Mouse (Mus musculus): ENCODE data around the gene Slc16a8.
"Not testable (repeated sequence)": the region's sequence is repeated elsewhere in the genome, so short reads cannot be mapped to it uniquely, and the experiment has no call there.

The Slc16a8 gene

GRCm38 (mm10) chr15:79262375-79262774 lies 7.8 kb upstream of the Slc16a8 start:
- DNase-seq = peak; percentile 76

DNA sequence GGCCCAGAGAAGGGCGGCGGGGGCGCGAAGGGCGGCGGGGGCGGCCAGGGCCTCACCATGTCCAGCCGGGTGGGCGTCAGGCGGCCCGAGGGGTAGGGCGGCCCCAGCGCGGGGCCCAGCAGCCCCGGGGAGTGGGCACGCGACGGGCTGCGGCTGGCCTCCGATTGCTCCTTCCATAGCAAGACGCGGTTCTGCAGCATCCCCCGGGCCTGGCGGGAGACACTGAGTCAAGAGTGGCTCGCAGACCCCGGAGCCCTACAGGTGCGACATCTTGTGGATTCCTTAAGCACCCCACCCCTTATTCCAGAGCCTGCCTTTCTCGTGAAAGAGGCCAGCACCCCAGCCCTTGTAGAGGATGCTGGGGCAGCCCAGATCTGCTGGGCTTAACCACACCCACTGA lies 7.2 kb upstream of the Slc16a8 start:
- no peak for DNase-seq

- DNase-seq = peak; percentile 76
Observed at GRCm38 (mm10) chr15:79261095-79261725, 6.6 kb upstream of the Slc16a8 start.

DNA sequence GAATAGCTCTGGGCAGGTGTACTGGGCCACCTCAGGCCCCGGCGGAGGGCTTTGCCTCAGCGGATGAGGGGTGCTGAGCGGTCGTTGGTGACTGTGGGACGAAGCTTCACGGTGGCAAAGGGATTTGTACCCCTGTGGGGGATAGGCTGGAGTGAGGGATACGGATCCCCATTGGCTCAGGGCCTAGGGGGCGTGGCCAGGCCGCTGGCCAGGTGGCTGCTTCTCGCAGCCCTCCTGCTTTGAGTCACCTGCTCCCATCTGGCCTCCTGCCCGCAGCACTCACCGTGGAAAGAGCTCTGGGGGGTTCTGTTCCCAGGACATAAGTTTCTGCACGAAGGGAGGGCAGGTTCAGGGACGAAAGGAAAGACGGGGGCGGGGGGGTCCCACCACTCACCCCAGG lies 4.0 kb upstream of the Slc16a8 start:
- DNase-seq = no peak

GRCm38 (mm10) chr15:79252580-79252979 lies 2.0 kb downstream of the Slc16a8 start:
- no peak for DNase-seq

GRCm38 (mm10) chr15:79251781-79252491 lies 2.6 kb downstream of the Slc16a8 start:
- peak; percentile 50 for DNase-seq

GRCm38 (mm10) chr15:79251168-79251567 lies 3.4 kb downstream of the Slc16a8 start:
- DNase-seq = no peak

GRCm38 (mm10) chr15:79250236-79250635 lies 4.3 kb downstream of the Slc16a8 start:
- no peak for DNase-seq

GRCm38 (mm10) chr15:79245321-79245720 lies 9.2 kb downstream of the Slc16a8 start:
- no peak for DNase-seq

GRCm38 (mm10) chr15:79244071-79244893 lies 10.3 kb downstream of the Slc16a8 start:
- DNase-seq = no peak

DNA sequence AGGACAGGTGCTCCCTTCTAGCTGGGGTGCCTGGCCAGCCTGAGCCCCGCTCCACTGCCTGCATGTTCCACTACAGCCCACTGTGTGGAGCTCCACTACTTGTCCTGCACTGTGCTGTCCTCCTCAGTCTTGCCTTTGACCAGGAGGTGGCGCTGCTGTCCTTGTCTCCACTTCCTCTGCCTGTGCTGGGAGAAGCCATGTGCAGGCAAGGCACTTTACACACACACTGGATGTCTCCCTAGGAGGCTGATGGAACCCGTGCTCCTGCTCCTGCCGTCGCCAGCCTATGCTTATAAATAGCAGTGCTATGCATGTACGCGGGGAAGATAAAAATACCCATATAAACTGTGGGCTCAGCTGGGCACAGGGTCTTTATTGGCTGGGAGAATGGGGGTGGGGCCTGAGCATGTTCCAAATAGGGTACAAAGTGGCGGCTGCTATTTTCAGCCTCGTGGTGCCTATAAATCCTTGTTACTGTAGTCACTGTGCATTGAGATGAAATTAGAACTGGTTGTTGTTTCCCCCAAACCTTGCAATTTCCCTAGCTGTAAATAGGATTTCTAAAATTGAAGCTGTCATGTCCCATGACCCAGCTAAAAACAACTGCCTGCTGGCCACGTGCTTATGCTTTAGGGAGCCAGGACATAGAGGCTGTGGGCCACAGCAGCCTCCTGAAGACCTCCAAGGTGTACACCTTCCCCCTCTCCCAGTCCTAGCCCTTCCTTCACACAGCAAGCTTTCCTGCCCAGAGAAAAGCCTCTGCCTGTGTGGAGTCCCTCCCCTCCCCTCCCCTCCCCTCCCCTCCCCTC lies 11.1 kb downstream of the Slc16a8 start:
- peak; percentile 97 for DNase-seq

GRCm38 (mm10) chr15:79242574-79243233 lies 11.9 kb downstream of the Slc16a8 start:
- no peak for DNase-seq

DNA sequence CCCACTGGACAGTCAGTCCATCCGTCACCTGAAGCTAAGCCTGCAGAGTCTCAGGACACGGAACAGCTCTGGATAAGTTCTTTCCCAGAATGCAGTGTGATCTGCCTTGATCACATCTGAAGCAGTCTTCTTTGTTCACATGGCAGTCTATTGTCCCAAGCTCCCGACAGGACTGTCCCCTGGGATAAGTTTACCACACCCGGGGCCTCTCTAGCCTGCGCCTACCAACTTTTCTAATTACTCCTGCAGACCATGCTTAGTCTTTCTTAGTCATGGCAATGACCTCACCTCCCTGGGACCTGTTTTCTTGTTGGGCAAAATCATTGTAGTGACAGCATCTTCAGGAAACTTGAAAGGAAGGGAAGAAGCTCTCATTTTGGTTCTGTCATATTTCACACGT lies 16.5 kb downstream of the Slc16a8 start:
- no peak for DNase-seq

- no peak for DNase-seq
Observed at GRCm38 (mm10) chr15:79235268-79235667, 19.3 kb downstream of the Slc16a8 start.

DNA sequence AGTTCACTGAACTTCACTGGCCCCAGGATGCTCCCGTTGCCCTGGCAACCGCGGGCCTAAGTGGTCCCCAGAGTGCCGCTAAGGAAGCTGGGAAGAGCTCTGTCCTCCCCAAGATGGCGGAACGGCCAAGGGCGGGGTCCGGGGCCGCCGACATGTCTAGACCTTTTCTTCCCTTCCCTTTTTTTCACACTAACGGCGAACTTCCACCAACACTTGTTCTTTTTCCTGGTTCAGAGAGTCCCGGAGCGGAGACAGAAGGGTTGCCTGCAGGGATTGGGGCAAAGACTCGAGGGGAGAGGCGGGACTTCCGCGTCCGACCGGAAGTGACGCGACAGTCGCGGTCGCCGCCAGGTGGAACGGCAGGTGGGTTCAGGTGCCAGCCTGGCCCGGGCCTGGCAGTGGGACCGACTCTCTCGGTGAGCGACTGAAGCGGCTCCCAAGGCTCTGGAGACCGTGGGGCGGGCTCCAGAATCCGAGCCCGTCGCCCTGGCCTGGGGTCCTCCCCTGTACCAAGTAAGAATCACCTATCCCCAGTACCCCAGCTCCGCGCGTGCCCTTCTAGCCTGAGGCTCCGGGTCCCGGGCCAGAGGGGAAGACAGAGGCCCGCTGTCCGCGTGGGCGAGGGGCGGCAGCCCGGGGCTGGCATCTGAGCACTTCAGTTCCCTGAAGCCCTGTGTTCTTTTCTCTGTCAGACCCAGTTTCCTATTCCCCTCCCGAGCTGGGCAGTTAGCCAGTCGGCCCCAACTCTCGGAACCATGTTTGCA lies 25.3 kb downstream of the Slc16a8 start, which contains the start of the genes Pick1 and Gm49486:
Gene Pick1 (plus strand): TSS at position 116 of the 764 bp plus-strand sequence.
Gene Gm49486 (plus strand): TSS at position 334 of the 764 bp plus-strand sequence.
- DNase-seq = peak; percentile 93

GRCm38 (mm10) chr15:79225780-79226179 lies 28.8 kb downstream of the Slc16a8 start:
- DNase-seq = not testable (repeated sequence)

GRCm38 (mm10) chr15:79224685-79225084 lies 29.9 kb downstream of the Slc16a8 start:
- peak; percentile 94 for DNase-seq

- peak; percentile 63 for DNase-seq
Observed at GRCm38 (mm10) chr15:79223641-79224040, 30.9 kb downstream of the Slc16a8 start.

DNA sequence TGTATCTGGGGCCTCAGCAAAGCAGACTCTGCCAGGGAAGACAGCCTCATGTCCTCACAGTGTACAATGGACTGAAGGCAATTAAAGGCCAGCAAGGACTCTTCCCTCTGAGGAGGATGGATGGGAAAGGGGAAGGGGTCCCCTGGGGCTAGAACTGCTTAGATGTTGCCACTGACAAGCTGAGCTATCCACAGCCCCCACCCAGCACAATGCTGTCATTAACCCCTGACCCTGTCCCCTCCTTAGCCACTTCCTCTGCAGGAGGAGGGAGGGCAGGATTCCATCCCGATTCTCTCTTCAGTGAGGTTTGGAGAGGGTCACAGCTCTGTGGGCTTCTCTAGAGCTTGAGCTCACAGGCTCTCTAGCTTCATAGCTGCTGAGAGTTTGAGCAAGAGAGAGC lies 35.0 kb downstream of the Slc16a8 start:
- DNase-seq = peak; percentile 36

- no peak for DNase-seq
Observed at GRCm38 (mm10) chr15:79216191-79216590, 38.4 kb downstream of the Slc16a8 start.

DNA sequence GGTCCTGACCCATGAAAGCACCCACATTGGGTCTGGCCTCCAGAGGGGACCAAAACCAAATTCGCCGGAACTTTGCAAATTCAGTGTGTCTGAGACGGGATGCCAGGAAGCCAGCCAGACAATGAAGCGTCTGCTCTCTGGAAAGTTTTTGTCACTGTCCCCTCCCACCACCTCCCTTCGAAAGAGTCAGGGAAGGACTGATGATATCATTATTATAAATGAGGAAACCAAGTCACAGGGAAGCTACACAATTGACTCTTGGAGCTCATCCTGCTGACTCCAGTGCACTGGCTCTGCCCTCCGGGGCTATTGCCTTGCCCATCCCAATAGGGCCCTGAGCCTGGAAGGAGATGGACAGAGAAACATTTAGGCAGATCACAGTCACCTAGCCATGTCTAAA lies 41.0 kb downstream of the Slc16a8 start:
- no peak for DNase-seq
